Mouse (Mus musculus) kidney, adult 9 months (tissue): ENCODE results near the gene Dlg1.
A peak's percentile ranks its signal among the peaks of the same experiment; 100 is the strongest.

ENCODE experiments used
- DNase-seq: peaks from one replicate; pipeline ENCODE4 v3.0.0; 2022

Dlg1 gene

GRCm38 (mm10) chr16:31663379-31664286, at the start of gene Dlg1:
Dlg1 (plus strand) TSS chr16:31663443.
- peak; percentile 87 for DNase-seq

- DNase-seq = no peak
These were observed 46.9 kb upstream of the Dlg1 start for GRCm38 (mm10) chr16:31616382-31616781.

GRCm38 (mm10) chr16:31617128-31617527, 46.1 kb upstream of the Dlg1 start:
- no peak for DNase-seq

GRCm38 (mm10) chr16:31617823-31618371, 45.3 kb upstream of the Dlg1 start:
- DNase-seq = peak; percentile 49

GRCm38 (mm10) chr16:31618671-31619070, 44.6 kb upstream of the Dlg1 start:
- DNase-seq = no peak

GRCm38 (mm10) chr16:31619675-31620335, 43.4 kb upstream of the Dlg1 start:
- DNase-seq = no peak

GRCm38 (mm10) chr16:31622356-31622755, 40.9 kb upstream of the Dlg1 start:
- DNase-seq = no peak

- no peak for DNase-seq
These were observed 40.1 kb upstream of the Dlg1 start for GRCm38 (mm10) chr16:31623136-31623535.

GRCm38 (mm10) chr16:31624749-31625148, 38.5 kb upstream of the Dlg1 start:
- no peak for DNase-seq

GRCm38 (mm10) chr16:31626331-31626730, 36.9 kb upstream of the Dlg1 start:
- no peak for DNase-seq

GRCm38 (mm10) chr16:31630381-31630780, 32.9 kb upstream of the Dlg1 start:
- no peak for DNase-seq

GRCm38 (mm10) chr16:31631046-31631445, 32.2 kb upstream of the Dlg1 start:
- DNase-seq = no peak

GRCm38 (mm10) chr16:31634371-31634770, 28.9 kb upstream of the Dlg1 start:
- DNase-seq = no peak

GRCm38 (mm10) chr16:31638393-31638792, 24.9 kb upstream of the Dlg1 start:
- DNase-seq = peak; percentile 19

GRCm38 (mm10) chr16:31639946-31640345, 23.3 kb upstream of the Dlg1 start:
- DNase-seq = peak; percentile 39

GRCm38 (mm10) chr16:31641776-31642175, 21.5 kb upstream of the Dlg1 start:
- DNase-seq = no peak

- no peak for DNase-seq
These were observed 16.0 kb upstream of the Dlg1 start for GRCm38 (mm10) chr16:31647221-31647620.

GRCm38 (mm10) chr16:31650788-31651187, 12.5 kb upstream of the Dlg1 start:
- DNase-seq = no peak

- DNase-seq = no peak
These were observed 11.7 kb upstream of the Dlg1 start for GRCm38 (mm10) chr16:31651541-31651940.

- DNase-seq = no peak
These were observed 11.0 kb upstream of the Dlg1 start for GRCm38 (mm10) chr16:31652115-31652843.

GRCm38 (mm10) chr16:31653616-31654015, 9.6 kb upstream of the Dlg1 start:
- no peak for DNase-seq

GRCm38 (mm10) chr16:31654021-31654420, 9.2 kb upstream of the Dlg1 start:
- no peak for DNase-seq

- DNase-seq = no peak
These were observed 7.7 kb upstream of the Dlg1 start for GRCm38 (mm10) chr16:31655531-31655930.
